Mouse (Mus musculus) kidney, adult 2 months (tissue): ENCODE data around the gene Zbtb7a.

Experiments used
- CTCF ChIP-seq: fragments of 200-500 bp; conservative IDR thresholded peaks from 2 replicates; pipeline ENCODE4 v1.5.1; 2011; ENCODE audit warnings: low read depth, mild to moderate bottlenecking, control low read depth, low read length, moderate library complexity, mixed read lengths; ENCODE audit not compliant: insufficient read depth, insufficient read length
- POLR2A ChIP-seq: fragments of 200-500 bp; IDR thresholded peaks from one replicate; pipeline ENCODE4 v1.6.1; 2011; ENCODE audit warnings: low read depth, low read length, control low read depth

GRCm38 (mm10) chr10:81140005-81140404 is 5.0 kb downstream of the Zbtb7a start:
- no peak for TF ChIP-seq CTCF
- TF ChIP-seq POLR2A = no peak
